ENCODE assay signal across 21 mouse cellular contexts in genomic region chr12:104261041-104261440, GRCm38 (mm10). TPM values are rescaled to one million over a fixed set of nuclear protein-coding genes. Genes with fewer than 3 reads are reported as not detected.
"Had no signal": no experiment of that assay in that cellular context is flagged by ENCODE, and none has a peak within 500 bp of the region (broad histone marks: within the 10 kb centered on the region; RNA-seq: fewer than 3 reads in every experiment).

No protein-coding gene starts in this region.

- H3K27me3 ChIP-seq: lung, embryonic 15.5 days; megakaryocyte, embryonic 14.5 days; midbrain, embryonic 13.5 days; midbrain, embryonic 15.5 days; neural tube, embryonic 12.5 days; stomach, embryonic 15.5 days had no signal

- H3K27ac ChIP-seq: lung, embryonic 15.5 days; macrophage; midbrain, embryonic 13.5 days; midbrain, embryonic 15.5 days; neural tube, embryonic 12.5 days; stomach, embryonic 15.5 days; stomach, postnatal 0 days had no signal

- DNase-seq: lung, adult 2 months; lung, postnatal 14 days; lung, postnatal 36 days; right cerebral cortex, postnatal 14 days; thymus, adult 2 months; thymus, postnatal 25 days; thymus, postnatal 4 days had no signal

- H3K4me2 ChIP-seq: lung, embryonic 15.5 days; midbrain, embryonic 11.5 days; midbrain, embryonic 13.5 days; midbrain, embryonic 15.5 days; neural tube, embryonic 12.5 days; stomach, embryonic 15.5 days had no signal

- H3K9ac ChIP-seq: lung, embryonic 15.5 days; midbrain, embryonic 13.5 days; midbrain, embryonic 15.5 days; neural tube, embryonic 12.5 days; stomach, embryonic 15.5 days had no signal

- ATAC-seq: lung, postnatal 0 days; midbrain, embryonic 13.5 days; midbrain, embryonic 15.5 days had no signal

- H3K36me3 ChIP-seq: lung, embryonic 15.5 days; midbrain, embryonic 13.5 days; midbrain, embryonic 15.5 days; neural tube, embryonic 12.5 days; stomach, embryonic 15.5 days had no signal

- H3K4me1 ChIP-seq: lung, embryonic 15.5 days; midbrain, embryonic 15.5 days; neural tube, embryonic 12.5 days; stomach, embryonic 15.5 days had no signal

- H3K9me3 ChIP-seq: lung, embryonic 15.5 days; megakaryocyte, embryonic 14.5 days; midbrain, embryonic 13.5 days; midbrain, embryonic 15.5 days; neural tube, embryonic 12.5 days; stomach, embryonic 15.5 days had no signal

- H3K4me3 ChIP-seq: lung, embryonic 15.5 days; megakaryocyte, embryonic 14.5 days; midbrain, embryonic 13.5 days; midbrain, embryonic 15.5 days; neural tube, embryonic 12.5 days; stomach, embryonic 15.5 days had no signal

RNA-seq across cellular contexts. Expression of gene Serpina3i, which starts 1.9 kb away (rescaled TPM):
- polyA plus RNA-seq: macrophage; midbrain, embryonic 13.5 days; midbrain, postnatal 0 days had no signal

RNA-seq across cellular contexts. Expression of gene Serpina3f, which starts 46.7 kb away (rescaled TPM):
- polyA plus RNA-seq: neural tube, embryonic 12.5 days; neural tube, embryonic 14.5 days had no signal

RNA-seq across cellular contexts. Expression of gene Serpina3j, which starts 53.3 kb away (rescaled TPM):
- polyA plus RNA-seq: lung, adult 2 months; lung, postnatal 0 days; macrophage; midbrain, embryonic 11.5 days; midbrain, embryonic 13.5 days; midbrain, embryonic 15.5 days; midbrain, postnatal 0 days; neural tube, embryonic 12.5 days; neural tube, embryonic 14.5 days; spleen, adult 2 months; stomach, embryonic 15.5 days; testis, adult 2 months had no signal
